Mouse (Mus musculus) neural tube, embryonic 11.5 days (tissue): Measurements from ENCODE around the gene Garnl3. TPM values are rescaled to one million over a fixed set of nuclear protein-coding genes. Genes with fewer than 3 reads are reported as not detected.

Experiments
- ATAC-seq: fragments of 200-750 bp; cut with Nextera tagmentation; 2 replicates; pipeline ENCODE4 v1.8.0; 2017; ENCODE audit warnings: moderate number of reproducible peaks, mild to moderate bottlenecking, moderate TSS enrichment, moderate library complexity; ENCODE audit not compliant: insufficient read depth, low FRiP score, low TSS enrichment
- DNase-seq: peaks from one replicate; pipeline ENCODE4 v3.0.0-alpha.2; 2015; ENCODE audit warnings: low spot score
- H3K27ac ChIP-seq: fragments of 300-500 bp; sonication (generic); 2 replicates; pipeline ENCODE4 v1.5.1; 2014; ENCODE audit warnings: low read depth, mild to moderate bottlenecking, low read length
- H3K27me3 ChIP-seq: fragments of 300-500 bp; sonication (generic); 2 replicates; pipeline ENCODE4 v1.6.1; 2014; ENCODE audit warnings: mild to moderate bottlenecking, low read length, mixed read lengths; ENCODE audit not compliant: control insufficient read depth, insufficient read depth
- H3K36me3 ChIP-seq: fragments of 300-500 bp; sonication (generic); 2 replicates; pipeline ENCODE4 v1.6.1; 2014; ENCODE audit warnings: mild to moderate bottlenecking, low read length, moderate library complexity, mixed read lengths; ENCODE audit not compliant: control insufficient read depth, insufficient read depth
- H3K4me1 ChIP-seq: fragments of 300-500 bp; sonication (generic); 2 replicates; pipeline ENCODE4 v1.6.1; 2014; ENCODE audit warnings: low read length, mixed read lengths; ENCODE audit not compliant: control insufficient read depth, insufficient read depth
- H3K4me2 ChIP-seq: fragments of 300-500 bp; sonication (generic); 2 replicates; pipeline ENCODE4 v1.6.1; 2014; ENCODE audit warnings: low read depth, mild to moderate bottlenecking, moderate library complexity
- H3K4me3 ChIP-seq: fragments of 300-500 bp; sonication (generic); 2 replicates; pipeline ENCODE4 v1.5.1; 2014; ENCODE audit warnings: low read depth, low read length
- H3K9ac ChIP-seq: fragments of 300-500 bp; sonication (generic); 2 replicates; pipeline ENCODE4 v1.6.1; 2014; ENCODE audit warnings: mild to moderate bottlenecking, low read length
- H3K9me3 ChIP-seq: fragments of 300-500 bp; sonication (generic); 2 replicates; pipeline ENCODE4 v1.6.1; 2016; ENCODE audit warnings: low read length; ENCODE audit not compliant: control insufficient read depth
- WGBS: fragments of 180-500 bp; shearing (Covaris S2); extraction: QIAGEN DNeasy Blood & Tissue Kit; methylation state at CpG from one replicate; pipeline ENCODE4 v1.1.7; 2014; 5-methylcytosine and 5-hydroxymethylcytosine counted together
- polyA plus RNA-seq: library from polyadenylated mRNA; unstranded; fragments of >200 nt; fragmentation: Nextera tagmentation; extraction: Ambion mirVana; gene quantifications from 2 replicates; pipeline ENCODE4 v1.2.1, GENCODE M21; 2014

Gene Garnl3
- polyA plus RNA-seq, 1 experiment from 2014 or later, result 13.3 TPM

DNA sequence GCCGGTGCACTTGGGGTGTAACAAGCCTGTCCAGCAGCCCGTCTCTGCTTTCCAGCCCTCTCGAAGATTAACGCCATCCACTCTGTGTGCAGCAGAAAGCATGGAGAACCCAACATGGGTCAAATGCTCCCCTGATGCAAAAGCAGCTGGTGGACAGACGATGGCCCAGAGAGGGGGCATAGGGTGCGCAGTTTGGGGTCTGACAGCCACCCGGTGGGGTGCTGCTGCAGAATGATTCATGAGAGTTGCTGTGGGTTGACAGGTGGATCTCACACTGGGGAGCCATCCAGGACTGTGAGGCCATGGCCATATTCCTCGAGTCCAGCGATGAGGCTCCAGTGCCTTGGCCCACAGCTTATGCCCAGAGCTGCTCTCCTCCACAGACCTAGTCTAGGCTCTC lies 5.8 kb upstream of the Garnl3 start:
- Histone ChIP-seq H3K27me3 (peaks cover 3% of the 10 kb centered on the region; the same call in 1 of the 2 replicates), H3K36me3 (no peaks in the 10 kb centered on the region), H3K4me3 (no peak overlapping the region), H3K9ac (no peak overlapping the region), H3K27ac (no peak overlapping the region), H3K4me2 (no peak overlapping the region), H3K9me3 (no peaks in the 10 kb centered on the region), H3K4me1 (no peaks in the 10 kb centered on the region)
- WGBS, result 85% methylated on average over 9 of the region's 9 CpGs
- DNase-seq, result no peak
- ATAC-seq, result no peak

DNA sequence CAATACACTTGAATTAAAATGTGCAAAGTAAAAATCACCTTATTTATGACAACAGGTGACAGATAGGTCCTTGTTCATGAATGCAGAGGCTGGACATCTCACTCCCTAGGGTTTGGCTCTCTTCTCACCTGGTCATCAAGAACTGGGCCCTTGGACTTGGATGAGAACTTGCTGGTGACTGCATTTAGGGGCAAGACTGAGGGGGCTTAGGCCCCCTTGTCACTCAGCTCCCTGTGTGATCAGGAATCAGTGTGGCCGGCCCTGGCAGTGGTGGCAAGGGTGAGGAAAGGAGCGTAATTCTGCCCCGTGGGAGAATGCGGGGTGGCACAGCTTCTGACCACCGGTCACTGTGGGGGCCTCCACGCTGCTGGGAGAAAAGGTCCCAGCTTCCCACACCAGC lies 4.9 kb upstream of the Garnl3 start:
- 96% methylated on average over 6 of the region's 6 CpGs for WGBS
- H3K27ac ChIP-seq, result no peak overlapping the region

GRCm38 (mm10) chr2:33134766-33135490 lies 3.5 kb upstream of the Garnl3 start:
- WGBS, result 81% methylated on average over 7 of the region's 7 CpGs
- Histone ChIP-seq H3K4me3 (no peak overlapping the region), H3K9me3 (no peaks in the 10 kb centered on the region), H3K27me3 (peaks cover 8% of the 10 kb centered on the region; the same call in 1 of the 2 replicates), H3K4me2 (no peak overlapping the region), H3K9ac (no peak overlapping the region), H3K27ac (no peak overlapping the region), H3K4me1 (no peaks in the 10 kb centered on the region; the same call in none of the 2 replicates), H3K36me3 (no peaks in the 10 kb centered on the region)
- ATAC-seq (no peak), DNase-seq (peak; percentile 2)

More for the DNA sequence above, 4.9 kb upstream of the Garnl3 start:
- no peak overlapping the region for H3K4me2 ChIP-seq
- no peak overlapping the region for H3K4me3 ChIP-seq
- H3K9me3 ChIP-seq, result no peaks in the 10 kb centered on the region
- H3K36me3 ChIP-seq, result no peaks in the 10 kb centered on the region
- ATAC-seq (no peak), DNase-seq (no peak)
- H3K9ac ChIP-seq, result no peak overlapping the region
- H3K4me1 ChIP-seq, result no peaks in the 10 kb centered on the region; the same call in 1 of the 2 replicates
- H3K27me3 ChIP-seq, result peaks cover 8% of the 10 kb centered on the region; the same call in 1 of the 2 replicates

DNA sequence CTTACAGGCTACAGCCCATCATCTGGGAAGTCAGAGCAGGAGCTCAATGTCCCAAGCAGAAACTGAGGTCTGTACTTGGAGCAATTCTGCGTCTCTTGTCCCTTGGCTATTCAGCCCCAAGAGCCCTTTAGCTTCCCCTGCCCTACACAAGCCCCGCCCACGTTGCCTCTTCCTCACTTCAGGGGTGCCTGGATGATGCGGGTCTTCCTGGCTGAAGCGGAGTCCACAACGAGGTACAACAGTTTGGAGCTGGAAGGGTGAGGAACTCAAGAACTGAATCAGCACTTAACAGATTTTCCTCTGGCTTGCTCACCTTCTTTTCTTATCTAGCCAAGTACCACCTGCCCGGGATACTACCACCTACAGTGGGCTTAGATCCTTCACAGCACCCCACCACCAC lies 852 bp upstream of the Garnl3 start:
- Histone ChIP-seq H3K36me3 (no peaks in the 10 kb centered on the region), H3K4me1 (no peaks in the 10 kb centered on the region; the same call in none of the 2 replicates), H3K27ac (no peak overlapping the region), H3K9ac (no peak overlapping the region), H3K27me3 (peaks cover 15% of the 10 kb centered on the region; the same call in 1 of the 2 replicates), H3K9me3 (no peaks in the 10 kb centered on the region), H3K4me2 (no peak overlapping the region), H3K4me3 (no peak overlapping the region)
- 7% methylated on average over 7 of the region's 7 CpGs for WGBS
- no peak for DNase-seq
- ATAC-seq, result no peak

GRCm38 (mm10) chr2:33130526-33131483 lies 649 bp downstream of the Garnl3 start:
- H3K27ac ChIP-seq, result no peak overlapping the region; the same call in 1 of the 2 replicates
- under 1% methylated on average over 51 of the region's 55 CpGs for WGBS

DNA sequence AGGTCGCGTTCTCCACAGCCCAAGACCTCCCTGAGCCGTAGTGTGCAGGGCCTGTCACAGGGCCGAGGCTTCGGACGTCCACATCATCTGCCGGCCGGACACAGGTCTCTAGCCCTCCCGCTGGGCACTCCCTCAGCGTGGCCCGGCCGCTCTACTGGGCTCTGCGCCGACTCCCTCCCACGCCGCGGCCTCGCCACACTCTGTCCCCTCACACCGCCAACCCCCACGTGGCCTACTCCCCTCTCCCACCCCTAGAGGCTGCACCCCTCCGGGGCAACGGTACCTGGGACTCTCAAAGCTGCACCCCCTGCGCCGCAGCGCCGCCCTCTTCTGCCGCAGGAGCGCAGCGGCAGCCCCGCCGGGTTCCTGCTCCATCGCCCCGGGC lies 1.3 kb downstream of the Garnl3 start:
- under 1% methylated on average over 32 of the region's 33 CpGs for WGBS
- H3K36me3 ChIP-seq, result no peaks in the 10 kb centered on the region
- no peaks in the 10 kb centered on the region; the same call in none of the 2 replicates for H3K4me1 ChIP-seq
- ATAC-seq (peak; percentile 55), DNase-seq (no peak)
- H3K9ac ChIP-seq, result peak overlapping the region; percentile 64
- no peak overlapping the region; the same call in 1 of the 2 replicates for H3K27ac ChIP-seq
- H3K4me2 ChIP-seq, result peak overlapping the region; percentile 98
- H3K4me3 ChIP-seq, result peak overlapping the region; percentile 61
- no peaks in the 10 kb centered on the region for H3K9me3 ChIP-seq
- H3K27me3 ChIP-seq, result peaks cover 15% of the 10 kb centered on the region; the same call in 1 of the 2 replicates

More at GRCm38 (mm10) chr2:33130526-33131483, 649 bp downstream of the Garnl3 start:
- Histone ChIP-seq H3K4me2 (peak overlapping the region; percentile 98), H3K27me3 (peaks cover 15% of the 10 kb centered on the region; the same call in 1 of the 2 replicates), H3K9me3 (no peaks in the 10 kb centered on the region), H3K4me1 (no peaks in the 10 kb centered on the region; the same call in none of the 2 replicates), H3K36me3 (no peaks in the 10 kb centered on the region), H3K4me3 (peak overlapping the region; percentile 61), H3K9ac (peak overlapping the region; percentile 64)
- ATAC-seq (peak; percentile 90), DNase-seq (peak; percentile 97)

DNA sequence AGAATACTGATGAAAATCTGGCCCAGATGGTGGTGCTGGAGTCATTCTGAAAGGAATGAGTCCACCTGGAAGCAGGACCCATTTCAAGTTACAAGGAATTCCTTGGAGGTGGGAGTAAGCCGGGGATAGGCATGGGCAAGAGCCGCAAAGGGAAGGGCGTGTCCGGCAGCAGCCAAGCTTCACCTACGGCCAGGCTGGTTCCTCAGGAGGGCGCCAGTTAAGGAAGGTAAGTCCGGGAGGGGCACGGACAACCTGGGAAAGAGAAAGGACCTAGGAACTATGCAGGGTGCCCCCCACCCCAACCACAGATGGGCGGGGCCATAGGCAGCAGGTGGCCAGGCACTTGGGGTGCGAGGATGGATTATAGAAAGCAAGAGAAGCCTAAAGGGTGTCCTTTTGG lies 1.8 kb downstream of the Garnl3 start:
- Histone ChIP-seq H3K4me3 (peak overlapping the region; percentile 61), H3K27me3 (peaks cover 15% of the 10 kb centered on the region; the same call in 1 of the 2 replicates), H3K4me2 (peak overlapping the region; percentile 98), H3K4me1 (no peaks in the 10 kb centered on the region; the same call in none of the 2 replicates), H3K27ac (no peak overlapping the region), H3K9me3 (no peaks in the 10 kb centered on the region), H3K36me3 (no peaks in the 10 kb centered on the region), H3K9ac (peak overlapping the region; percentile 64)
- WGBS, result 3% methylated on average over 10 of the region's 10 CpGs
- no peak for ATAC-seq
- DNase-seq, result peak; percentile 23

DNA sequence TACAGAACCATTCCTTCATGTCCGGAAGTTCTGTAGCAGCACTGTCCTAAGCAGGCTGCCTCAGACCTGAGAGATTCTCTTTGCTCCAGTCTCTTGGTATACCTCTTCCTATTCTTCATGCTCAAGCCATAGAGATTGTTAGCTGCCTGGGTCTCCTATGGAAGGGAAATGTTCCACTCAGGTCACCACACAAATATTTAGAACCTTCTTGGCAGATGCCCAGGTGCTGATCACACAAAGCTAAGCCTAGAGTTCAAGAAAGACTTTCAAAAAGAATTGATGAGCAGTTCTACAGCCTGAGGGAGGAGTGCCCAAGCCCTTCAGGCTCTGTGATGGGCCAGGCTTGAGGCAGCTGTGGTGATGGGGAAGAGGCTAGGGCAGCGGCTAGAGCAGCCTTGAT lies 2.4 kb downstream of the Garnl3 start:
- H3K27me3 ChIP-seq, result peaks cover 15% of the 10 kb centered on the region; the same call in 1 of the 2 replicates
- ATAC-seq (no peak), DNase-seq (no peak)
- no peaks in the 10 kb centered on the region; the same call in none of the 2 replicates for H3K4me1 ChIP-seq
- H3K4me2 ChIP-seq, result peak overlapping the region; percentile 98; the same call in 1 of the 2 replicates
- H3K27ac ChIP-seq, result no peak overlapping the region
- H3K4me3 ChIP-seq, result peak overlapping the region; percentile 61; the same call in 1 of the 2 replicates
- H3K36me3 ChIP-seq, result no peaks in the 10 kb centered on the region
- 72% methylated on average over 2 of the region's 2 CpGs for WGBS
- H3K9ac ChIP-seq, result no peak overlapping the region
- H3K9me3 ChIP-seq, result no peaks in the 10 kb centered on the region
